Mouse (Mus musculus): ENCODE data around the gene Fmnl2.

The Fmnl2 gene

GRCm38 (mm10) chr2:53038737-53039136 lies 181.1 kb downstream of the Fmnl2 start:
- no peak for DNase-seq (ENCODE audit: low read depth, low spot score)

- no peak for DNase-seq (ENCODE audit: low read depth, low spot score)
Measured at GRCm38 (mm10) chr2:53047031-53047430, 189.4 kb downstream of the Fmnl2 start.

- no peak for DNase-seq (ENCODE audit: low read depth, low spot score)
Measured at GRCm38 (mm10) chr2:53047749-53048387, 190.2 kb downstream of the Fmnl2 start.

- no peak for DNase-seq (ENCODE audit: low read depth, low spot score)
Measured at GRCm38 (mm10) chr2:53050376-53050775, 192.7 kb downstream of the Fmnl2 start.

- DNase-seq (ENCODE audit: low read depth, low spot score), result no peak
Measured at GRCm38 (mm10) chr2:53051502-53051901, 193.8 kb downstream of the Fmnl2 start.

- DNase-seq (ENCODE audit: low read depth, low spot score), result no peak
Measured at GRCm38 (mm10) chr2:53053714-53054113, 196.1 kb downstream of the Fmnl2 start.

- DNase-seq (ENCODE audit: low read depth, low spot score), result no peak
Measured at GRCm38 (mm10) chr2:53056556-53056955, 198.9 kb downstream of the Fmnl2 start.

- DNase-seq (ENCODE audit: low read depth, low spot score), result no peak
Measured at GRCm38 (mm10) chr2:53057291-53057690, 199.6 kb downstream of the Fmnl2 start.

GRCm38 (mm10) chr2:53061363-53062000 lies 203.8 kb downstream of the Fmnl2 start:
- DNase-seq (ENCODE audit: low read depth, low spot score), result peak; percentile 33

GRCm38 (mm10) chr2:53066973-53067372 lies 209.3 kb downstream of the Fmnl2 start:
- DNase-seq (ENCODE audit: low read depth, low spot score), result no peak

GRCm38 (mm10) chr2:53070607-53071006 lies 212.9 kb downstream of the Fmnl2 start:
- DNase-seq (ENCODE audit: low read depth, low spot score), result peak; percentile 28

GRCm38 (mm10) chr2:53079693-53080286 lies 222.1 kb downstream of the Fmnl2 start:
- no peak for DNase-seq (ENCODE audit: low read depth, low spot score)

- DNase-seq (ENCODE audit: low read depth, low spot score), result no peak
Measured at GRCm38 (mm10) chr2:53082045-53082444, 224.4 kb downstream of the Fmnl2 start.

GRCm38 (mm10) chr2:53082501-53082900 lies 224.8 kb downstream of the Fmnl2 start:
- no peak for DNase-seq (ENCODE audit: low read depth, low spot score)

GRCm38 (mm10) chr2:53083241-53083640 lies 225.6 kb downstream of the Fmnl2 start:
- no peak for DNase-seq (ENCODE audit: low read depth, low spot score)

GRCm38 (mm10) chr2:53085617-53086202 lies 228.1 kb downstream of the Fmnl2 start:
- DNase-seq (ENCODE audit: low read depth, low spot score), result no peak

GRCm38 (mm10) chr2:53088744-53089143 lies 231.1 kb downstream of the Fmnl2 start:
- no peak for DNase-seq (ENCODE audit: low read depth, low spot score)

- DNase-seq (ENCODE audit: low read depth, low spot score), result no peak
Measured at GRCm38 (mm10) chr2:53095031-53095430, 237.4 kb downstream of the Fmnl2 start.

- DNase-seq (ENCODE audit: low read depth, low spot score), result no peak
Measured at GRCm38 (mm10) chr2:53095489-53095888, 237.8 kb downstream of the Fmnl2 start.

- no peak for DNase-seq (ENCODE audit: low read depth, low spot score)
Measured at GRCm38 (mm10) chr2:53100093-53100492, 242.4 kb downstream of the Fmnl2 start.

- no peak for DNase-seq (ENCODE audit: low read depth, low spot score)
Measured at GRCm38 (mm10) chr2:53101885-53102740, 244.5 kb downstream of the Fmnl2 start.

- no peak for DNase-seq (ENCODE audit: low read depth, low spot score)
Measured at GRCm38 (mm10) chr2:53102901-53103300, 245.2 kb downstream of the Fmnl2 start.

Measured in telencephalon, adult 2 months (tissue).